Mouse (Mus musculus) embryo, embryonic 11 days (tissue): ENCODE measurements around the gene Lrrc4c.
A peak's percentile ranks its signal among the peaks of the same experiment; 100 is the strongest.

Experiments
- DNase-seq: peaks from one replicate; pipeline ENCODE4 v3.0.0-alpha.2; 2015

Lrrc4c gene

GRCm38 (mm10) chr2:96317387-96318299 is at the start of gene Lrrc4c:
TSS of gene Lrrc4c (plus strand) at chr2:96318169.
- peak; percentile 32 for DNase-seq

- DNase-seq = no peak
These were observed 42.9 kb upstream of the Lrrc4c start for GRCm38 (mm10) chr2:96275061-96275460.

GRCm38 (mm10) chr2:96282926-96283325 is 35.0 kb upstream of the Lrrc4c start:
- DNase-seq = peak; percentile 3

- no peak for DNase-seq
These were observed 30.5 kb upstream of the Lrrc4c start for GRCm38 (mm10) chr2:96287512-96287911.

- no peak for DNase-seq
These were observed 27.4 kb upstream of the Lrrc4c start for GRCm38 (mm10) chr2:96290541-96290940.

GRCm38 (mm10) chr2:96315034-96315433 is 2.9 kb upstream of the Lrrc4c start:
- DNase-seq = no peak

GRCm38 (mm10) chr2:96316531-96316930 is 1.4 kb upstream of the Lrrc4c start:
- DNase-seq = peak; percentile 14

- peak; percentile 10 for DNase-seq
These were observed 587 bp downstream of the Lrrc4c start for GRCm38 (mm10) chr2:96318556-96318955.

GRCm38 (mm10) chr2:96319201-96319600 is 1.2 kb downstream of the Lrrc4c start:
- DNase-seq = peak; percentile 9

GRCm38 (mm10) chr2:96319649-96320048 is 1.7 kb downstream of the Lrrc4c start:
- DNase-seq = no peak

- no peak for DNase-seq
These were observed 16.7 kb downstream of the Lrrc4c start for GRCm38 (mm10) chr2:96334652-96335051.

- peak; percentile 50 for DNase-seq
These were observed 19.4 kb downstream of the Lrrc4c start for GRCm38 (mm10) chr2:96337354-96337753.

GRCm38 (mm10) chr2:96401186-96401811 is 83.3 kb downstream of the Lrrc4c start:
- DNase-seq = no peak

- no peak for DNase-seq
These were observed 84.5 kb downstream of the Lrrc4c start for GRCm38 (mm10) chr2:96402514-96402913.

GRCm38 (mm10) chr2:96406856-96407255 is 88.9 kb downstream of the Lrrc4c start:
- DNase-seq = no peak

GRCm38 (mm10) chr2:96411182-96411581 is 93.2 kb downstream of the Lrrc4c start:
- DNase-seq = no peak

- no peak for DNase-seq
These were observed 143.6 kb downstream of the Lrrc4c start for GRCm38 (mm10) chr2:96461566-96461965.

GRCm38 (mm10) chr2:96475674-96476073 is 157.7 kb downstream of the Lrrc4c start:
- DNase-seq = peak; percentile 5

- DNase-seq = no peak
These were observed 181.3 kb downstream of the Lrrc4c start for GRCm38 (mm10) chr2:96499116-96499882.

- DNase-seq = no peak
These were observed 186.2 kb downstream of the Lrrc4c start for GRCm38 (mm10) chr2:96504140-96504539.

- DNase-seq = no peak
These were observed 187.7 kb downstream of the Lrrc4c start for GRCm38 (mm10) chr2:96505641-96506040.

GRCm38 (mm10) chr2:96508991-96509390 is 191.0 kb downstream of the Lrrc4c start:
- DNase-seq = no peak

GRCm38 (mm10) chr2:96537469-96537868 is 219.5 kb downstream of the Lrrc4c start:
- no peak for DNase-seq
